Mouse (Mus musculus) MEL (cell line): ENCODE results near the gene Grip1. TPM values are rescaled to one million over a fixed set of nuclear protein-coding genes. Genes with fewer than 3 reads are reported as not detected.

ENCODE experiments used
- DNase-seq: peaks from one replicate; pipeline ENCODE4 v3.0.0; 2011; ENCODE audit warnings: low read depth, low spot score
- H3K27ac ChIP-seq: 2 replicates; pipeline ENCODE4 v1.5.1; 2012; ENCODE audit warnings: low read depth, mild to moderate bottlenecking, control low read depth, low read length, moderate library complexity; ENCODE audit not compliant: control insufficient read depth
- H3K27me3 ChIP-seq, 2 experiments: fragments of 150-350 bp in 1 of 2; sonication (generic) in 1 of 2; 2 replicates each; pipeline ENCODE4 v1.6.1; 2012; ENCODE audit warnings: low read length in 2 of 2, mild to moderate bottlenecking in 2 of 2, improper control_type of control experiment in 1 of 2, moderate library complexity in 1 of 2; ENCODE audit not compliant: insufficient read depth in 2 of 2, control insufficient read depth in 1 of 2
- H3K36me3 ChIP-seq, 2 experiments: 2 replicates each; pipeline ENCODE4 v1.6.1; 2012 to 2014; ENCODE audit warnings: low read length in 2 of 2, improper control_type of control experiment in 1 of 2, inconsistent platforms in 1 of 2, mild to moderate bottlenecking in 1 of 2; ENCODE audit not compliant: insufficient read depth in 2 of 2, control insufficient read depth in 1 of 2
- H3K4me1 ChIP-seq, 2 experiments: fragments of 150-350 bp in 1 of 2; sonication (generic) in 1 of 2; 2 replicates each; pipeline ENCODE4 v1.6.1; 2012; ENCODE audit warnings: low read length in 2 of 2, improper control_type of control experiment in 1 of 2, mild to moderate bottlenecking in 1 of 2; ENCODE audit not compliant: insufficient read depth in 2 of 2, control insufficient read depth in 1 of 2
- H3K4me3 ChIP-seq, 2 experiments: fragments of 150-350 bp in 1 of 2; sonication (generic) in 1 of 2; 2 replicates each; pipeline ENCODE4 v1.5.1; 2012; ENCODE audit warnings: low read depth in 2 of 2, low read length in 2 of 2, mild to moderate bottlenecking in 2 of 2, moderate library complexity in 2 of 2, control low read depth in 1 of 2, improper control_type of control experiment in 1 of 2; ENCODE audit not compliant: control insufficient read depth in 1 of 2, insufficient read depth in 1 of 2
- H3K79me2 ChIP-seq: 2 replicates; pipeline ENCODE4 v1.6.1; 2012; ENCODE audit warnings: mild to moderate bottlenecking, low read length, moderate library complexity; ENCODE audit not compliant: control insufficient read depth, poor library complexity, insufficient read depth
- H3K9ac ChIP-seq: 2 replicates; pipeline ENCODE4 v1.6.1; 2012; ENCODE audit warnings: low read depth, mild to moderate bottlenecking, control low read depth, low read length, moderate library complexity; ENCODE audit not compliant: control insufficient read depth, poor library complexity, severe bottlenecking
- H3K9me3 ChIP-seq: fragments of 150-350 bp; sonication (generic); replicated peaks from 2 replicates; pipeline ENCODE4 v1.6.1; 2012; ENCODE audit warnings: mild to moderate bottlenecking, low read length, improper control_type of control experiment, moderate library complexity; ENCODE audit not compliant: insufficient read depth
- CHD1 ChIP-seq: IDR thresholded peaks from 2 replicates; pipeline ENCODE4 v1.6.1; 2012; ENCODE audit warnings: low read depth, mild to moderate bottlenecking, inconsistent platforms, low read length, improper control_type of control experiment
- CHD2 ChIP-seq: IDR thresholded peaks from 2 replicates; pipeline ENCODE4 v1.6.1; 2011; ENCODE audit warnings: low read length, improper control_type of control experiment
- ELF1 ChIP-seq: IDR thresholded peaks from 2 replicates; pipeline ENCODE4 v1.6.1; 2014; ENCODE audit warnings: low read depth, mild to moderate bottlenecking, inconsistent platforms, low read length, improper control_type of control experiment, moderate library complexity
- EP300 ChIP-seq, 2 experiments: IDR thresholded peaks; 2 replicates each; pipeline ENCODE4 v1.6.1; 2011; ENCODE audit warnings: improper control_type of control experiment in 2 of 2, low read length in 2 of 2, low read depth in 1 of 2, mild to moderate bottlenecking in 1 of 2
- GABPA ChIP-seq: IDR thresholded peaks from 2 replicates; pipeline ENCODE4 v1.6.1; 2012; ENCODE audit warnings: low read depth, mild to moderate bottlenecking, inconsistent platforms, low read length, improper control_type of control experiment, moderate library complexity
- GATA1 ChIP-seq: IDR thresholded peaks from 2 replicates; pipeline ENCODE4 v1.6.1; 2011; ENCODE audit warnings: low read depth, low read length, improper control_type of control experiment
- HCFC1 ChIP-seq: IDR thresholded peaks from 2 replicates; pipeline ENCODE4 v1.6.1; 2012; ENCODE audit warnings: low read depth, mild to moderate bottlenecking, inconsistent platforms, low read length, improper control_type of control experiment, moderate library complexity
- KAT2A ChIP-seq: conservative IDR thresholded peaks from 2 replicates; pipeline ENCODE4 v1.6.1; 2012; ENCODE audit warnings: low read depth, low read length, improper control_type of control experiment, inconsistent platforms
- MXI1 ChIP-seq: IDR thresholded peaks from 2 replicates; pipeline ENCODE4 v1.6.1; 2011; ENCODE audit warnings: mild to moderate bottlenecking, low read depth, low read length, improper control_type of control experiment
- MYB ChIP-seq: IDR thresholded peaks from 2 replicates; pipeline ENCODE4 v1.6.1; 2011; ENCODE audit warnings: mild to moderate bottlenecking, low read depth, low read length, improper control_type of control experiment
- MYC ChIP-seq: IDR thresholded peaks from 2 replicates; pipeline ENCODE4 v1.6.1; 2011; ENCODE audit warnings: low read depth, mild to moderate bottlenecking, low read length, improper control_type of control experiment, moderate library complexity
- NRF1 ChIP-seq: IDR thresholded peaks from 2 replicates; pipeline ENCODE4 v1.6.1; 2014; ENCODE audit warnings: low read depth, mild to moderate bottlenecking, inconsistent platforms, low read length, improper control_type of control experiment, moderate library complexity; ENCODE audit not compliant: poor library complexity, insufficient read depth, severe bottlenecking
- POLR2A ChIP-seq, 2 experiments: IDR thresholded peaks; 2 replicates each; pipeline ENCODE4 v1.6.1; 2011 to 2012; ENCODE audit warnings: low read length in 2 of 2, mild to moderate bottlenecking in 2 of 2, control low read depth in 1 of 2, improper control_type of control experiment in 1 of 2, low read depth in 1 of 2, moderate library complexity in 1 of 2; ENCODE audit not compliant: control insufficient read depth in 1 of 2, insufficient read depth in 1 of 2, poor library complexity in 1 of 2
- POLR2AphosphoS5 ChIP-seq: IDR thresholded peaks from 2 replicates; pipeline ENCODE4 v1.6.1; 2012; ENCODE audit warnings: low read depth, borderline replicate concordance, mild to moderate bottlenecking, inconsistent platforms, low read length, moderate library complexity, mixed read lengths
- RAD21 ChIP-seq: IDR thresholded peaks from 2 replicates; pipeline ENCODE4 v1.6.1; 2011; ENCODE audit warnings: mild to moderate bottlenecking, low read depth, low read length, improper control_type of control experiment
- RCOR1 ChIP-seq: IDR thresholded peaks from 2 replicates; pipeline ENCODE4 v1.6.1; 2012; ENCODE audit warnings: low read depth, mild to moderate bottlenecking, inconsistent platforms, low read length, improper control_type of control experiment
- SIN3A ChIP-seq: IDR thresholded peaks from 2 replicates; pipeline ENCODE4 v1.6.1; 2012; ENCODE audit warnings: low read length, improper control_type of control experiment, inconsistent platforms
- TAL1 ChIP-seq: IDR thresholded peaks from 2 replicates; pipeline ENCODE4 v1.6.1; 2012; ENCODE audit warnings: mild to moderate bottlenecking, inconsistent platforms, low read length, moderate library complexity, mixed read lengths
- TBP ChIP-seq: IDR thresholded peaks from 2 replicates; pipeline ENCODE4 v1.8.0; 2011; ENCODE audit warnings: low read depth, low read length, improper control_type of control experiment
- UBTF ChIP-seq: IDR thresholded peaks from 2 replicates; pipeline ENCODE4 v1.6.1; 2012; ENCODE audit warnings: low read depth, mild to moderate bottlenecking, inconsistent platforms, low read length, improper control_type of control experiment, moderate library complexity, borderline replicate concordance; ENCODE audit not compliant: insufficient read depth
- USF1 ChIP-seq: IDR thresholded peaks from 2 replicates; pipeline ENCODE4 v1.6.1; 2014; ENCODE audit warnings: low read depth, mild to moderate bottlenecking, inconsistent platforms, low read length, improper control_type of control experiment, moderate library complexity
- USF2 ChIP-seq, 2 experiments: IDR thresholded peaks; 2 replicates each; pipeline ENCODE4 v1.6.1; 2011 to 2012; ENCODE audit warnings: improper control_type of control experiment in 2 of 2, low read length in 2 of 2, borderline replicate concordance in 1 of 2, inconsistent platforms in 1 of 2, low read depth in 1 of 2, mild to moderate bottlenecking in 1 of 2; ENCODE audit not compliant: insufficient read depth in 1 of 2
- ZC3H11A ChIP-seq: IDR thresholded peaks from 2 replicates; pipeline ENCODE4 v1.6.1; 2012; ENCODE audit warnings: low read depth, mild to moderate bottlenecking, inconsistent platforms, low read length, improper control_type of control experiment
- ZMIZ1 ChIP-seq: IDR thresholded peaks from 2 replicates; pipeline ENCODE4 v1.6.1; 2012; ENCODE audit warnings: low read depth, mild to moderate bottlenecking, inconsistent platforms, low read length, improper control_type of control experiment, moderate library complexity
- polyA plus RNA-seq, 2 experiments: library from polyadenylated mRNA; stranded (reverse) in 1 of 2; unstranded in 1 of 2; fragments of >175 nt in 1 of 2; fragments of >200 nt in 1 of 2; gene quantifications; 2 replicates each; pipeline versions ENCODE4 v1.2.1 to v1.2.4; 2012; ENCODE audit warnings: low replicate concordance in 2 of 2, low read depth in 1 of 2; ENCODE audit not compliant: insufficient read length in 2 of 2, insufficient read depth in 1 of 2, missing spikeins in 1 of 2
- total RNA-seq: library from RNA; depleted of rRNA; stranded (reverse); fragments of 300-350 nt; gene quantifications from 2 replicates; pipeline ENCODE4 v1.2.3, GENCODE M21; 2012

The Grip1 gene
- total and polyA plus RNA-seq, 3 experiments = 0.04 TPM; not detected in 2

GRCm38 (mm10) chr10:119573134-119573533 is 119.5 kb downstream of the Grip1 start:
- Histone ChIP-seq H3K4me3 (no peak overlapping the region), H3K27ac (no peak overlapping the region), H3K9me3 (no peaks in the 10 kb centered on the region), H3K36me3 (no peaks in the 10 kb centered on the region), H3K79me2 (no peaks in the 10 kb centered on the region), H3K4me1 (no peaks in the 10 kb centered on the region), H3K27me3 (no peaks in the 10 kb centered on the region), H3K9ac (no peak overlapping the region)
- TF ChIP-seq POLR2A (IDR thresholded peaks at IDR 0.05; ENCODE audit: control insufficient read depth in 1 of 2, insufficient read depth in 1 of 2, low read depth in 1 of 2, low read length in 2 of 2, poor library complexity in 1 of 2) (no peak), EP300 (IDR thresholded peaks at IDR 0.05; ENCODE audit: low read depth in 1 of 2, low read length in 2 of 2) (no peak), TBP (no peak), USF2 (IDR thresholded peaks at IDR 0.05; ENCODE audit: borderline replicate concordance in 1 of 2, insufficient read depth in 1 of 2, low read depth in 1 of 2, low read length in 2 of 2) (no peak), SIN3A (no peak), HCFC1 (no peak), TAL1 (no peak), MXI1 (no peak), UBTF (no peak), RAD21 (no peak)
- DNase-seq = no peak

- no peak overlapping the region for H3K4me3 ChIP-seq
- no peak for TF ChIP-seq ELF1
These were observed 122.2 kb downstream of the Grip1 start for GRCm38 (mm10) chr10:119575780-119576179.

GRCm38 (mm10) chr10:119580024-119580423 is 126.4 kb downstream of the Grip1 start:
- Histone ChIP-seq H3K9me3 (no peaks in the 10 kb centered on the region), H3K79me2 (no peaks in the 10 kb centered on the region), H3K27me3 (no peaks in the 10 kb centered on the region), H3K36me3 (no peaks in the 10 kb centered on the region), H3K4me1 (no peaks in the 10 kb centered on the region), H3K9ac (no peak overlapping the region), H3K4me3 (no peak overlapping the region), H3K27ac (no peak overlapping the region)
- TF ChIP-seq USF1 = no peak
- no peak for TF ChIP-seq ZC3H11A
- no peak for TF ChIP-seq GABPA
- TF ChIP-seq TAL1 = no peak
- TF ChIP-seq CHD1 = no peak
- no peak for TF ChIP-seq NRF1
- no peak for TF ChIP-seq UBTF
- no peak for TF ChIP-seq ELF1
- no peak for TF ChIP-seq RCOR1
- no peak for TF ChIP-seq ZMIZ1
- no peak for TF ChIP-seq KAT2A
- no peak for TF ChIP-seq EP300 (IDR thresholded peaks at IDR 0.05; ENCODE audit: low read depth in 1 of 2, low read length in 2 of 2)
- TF ChIP-seq POLR2AphosphoS5 = no peak
- TF ChIP-seq CHD2 = no peak
- TF ChIP-seq GATA1 = no peak
- TF ChIP-seq MYC = no peak
- TF ChIP-seq MYB = no peak
- DNase-seq = no peak

More at GRCm38 (mm10) chr10:119575780-119576179, 122.2 kb downstream of the Grip1 start:
- Histone ChIP-seq H3K9ac (no peak overlapping the region), H3K4me1 (no peaks in the 10 kb centered on the region), H3K36me3 (no peaks in the 10 kb centered on the region), H3K79me2 (no peaks in the 10 kb centered on the region), H3K27me3 (no peaks in the 10 kb centered on the region), H3K27ac (no peak overlapping the region), H3K9me3 (no peaks in the 10 kb centered on the region)
- no peak for DNase-seq
